Mouse (Mus musculus) thymus, adult 18-20 months (tissue): Measurements from ENCODE around the gene Map3k9.
A peak's percentile ranks its signal among the peaks of the same experiment; 100 is the strongest.

Experiments used
- DNase-seq, 2 experiments: peaks; one replicate each; pipeline ENCODE4 v3.0.0; 2022; ENCODE audit warnings: mixed read lengths in 2 of 2

Map3k9 gene

DNA sequence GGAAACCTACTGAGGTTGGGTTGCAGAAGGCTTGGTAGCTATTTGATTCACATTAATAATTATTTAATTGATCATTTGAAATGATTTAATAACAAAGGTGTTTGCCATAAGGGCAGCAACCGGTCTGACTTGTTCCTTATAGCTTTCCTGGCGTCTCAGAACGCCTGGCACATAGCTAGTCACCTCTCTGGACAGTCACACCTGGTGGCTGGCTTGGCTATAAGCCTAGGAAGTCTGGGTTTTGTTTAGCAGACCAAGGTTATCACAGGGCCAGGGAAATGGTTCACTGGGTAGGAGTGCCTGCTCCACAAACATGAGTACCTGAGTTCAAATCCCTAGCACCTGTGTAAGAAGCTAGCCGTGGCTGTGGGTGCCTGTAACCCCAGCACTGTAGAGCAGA lies 2.3 kb upstream of the Map3k9 start:
- no peak for DNase-seq

DNA sequence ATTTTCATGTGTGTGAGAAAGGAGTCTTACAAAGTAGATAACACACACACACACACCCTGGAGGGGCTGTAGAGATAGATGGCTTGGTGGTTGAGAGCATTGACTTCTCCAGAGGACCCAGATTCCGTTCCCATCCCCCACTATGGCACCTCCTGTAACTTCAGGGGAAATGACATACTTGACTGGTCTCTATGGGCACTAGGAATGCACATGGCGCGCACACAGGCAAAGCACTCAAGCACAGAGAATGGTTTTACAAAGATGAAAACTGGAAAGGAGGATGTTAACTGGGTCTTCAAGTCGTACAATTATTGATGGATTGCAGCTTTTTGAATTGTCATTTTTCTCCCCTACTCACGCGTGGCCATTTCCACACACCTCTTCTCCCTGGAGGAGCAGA lies 1.6 kb upstream of the Map3k9 start:
- no peak for DNase-seq

GRCm38 (mm10) chr12:81780271-81781093 lies 493 bp downstream of the Map3k9 start:
- peak; percentile 28 to 29 for DNase-seq

- DNase-seq, result peak in 1 of 2 experiments; percentile 23
These were observed 1.1 kb downstream of the Map3k9 start for GRCm38 (mm10) chr12:81779831-81780230.

DNA sequence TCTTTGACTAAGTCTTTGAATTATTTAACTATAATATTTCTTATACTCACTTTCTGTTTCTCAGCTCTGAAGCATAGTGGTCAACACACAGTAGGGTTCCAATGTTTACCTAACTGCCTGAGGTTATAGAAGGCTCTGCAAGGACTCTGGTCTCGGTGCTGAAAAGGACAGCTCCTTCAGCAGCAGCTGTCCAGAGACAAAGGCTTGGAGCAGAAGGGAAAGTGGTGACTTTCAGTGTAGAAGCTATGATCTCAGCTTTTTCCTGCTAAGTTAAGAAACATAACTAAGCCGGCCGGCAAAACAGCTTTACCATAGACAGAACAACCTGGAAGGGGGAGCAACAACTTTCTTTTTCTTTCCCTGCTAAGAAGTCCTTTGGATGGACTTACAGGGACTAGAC lies 4.8 kb downstream of the Map3k9 start:
- no peak for DNase-seq

- DNase-seq, result no peak
These were observed 5.3 kb downstream of the Map3k9 start for GRCm38 (mm10) chr12:81775641-81776040.

- no peak for DNase-seq
These were observed 6.8 kb downstream of the Map3k9 start for GRCm38 (mm10) chr12:81774186-81774585.

DNA sequence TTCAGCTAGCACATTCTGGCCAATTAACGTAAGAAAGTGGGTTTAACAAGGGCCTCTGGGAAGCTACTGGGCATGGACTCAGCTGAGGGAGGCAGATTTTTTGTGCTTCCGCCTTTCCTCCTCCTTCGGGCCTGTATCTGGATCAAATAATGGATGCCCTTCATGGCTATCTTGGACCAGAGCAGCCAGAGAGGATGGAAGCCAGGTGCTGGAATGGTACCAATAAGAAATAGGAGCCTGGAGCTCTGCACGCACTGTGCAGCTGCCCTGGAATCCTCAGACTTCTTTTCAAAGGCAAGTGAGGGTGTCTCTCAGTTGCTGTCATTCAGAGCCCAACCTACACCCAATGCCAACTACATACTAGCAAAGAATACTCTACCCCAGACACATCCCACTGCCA lies 11.5 kb downstream of the Map3k9 start:
- no peak for DNase-seq

GRCm38 (mm10) chr12:81765386-81765785 lies 15.6 kb downstream of the Map3k9 start:
- DNase-seq, result no peak

DNA sequence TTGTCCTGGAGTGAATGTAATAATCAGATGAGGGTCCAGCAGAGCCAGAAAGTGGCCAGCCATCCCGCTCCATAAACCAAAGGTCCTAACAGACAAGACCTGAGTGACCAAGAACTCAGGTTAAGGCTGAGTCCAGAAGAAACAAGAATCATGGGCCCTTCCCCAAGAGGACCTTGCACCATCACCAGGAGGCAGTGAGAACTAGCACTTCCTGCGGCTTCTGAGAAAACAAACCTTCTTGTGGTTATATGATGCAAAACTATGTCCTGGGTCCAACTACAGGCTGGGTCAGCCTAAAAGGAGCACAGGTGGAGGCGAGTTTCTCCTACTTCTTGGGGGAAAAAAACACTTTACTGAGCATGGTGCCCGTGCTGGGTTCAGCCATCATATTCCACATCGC lies 16.6 kb downstream of the Map3k9 start:
- DNase-seq, result no peak

GRCm38 (mm10) chr12:81754651-81755050 lies 26.3 kb downstream of the Map3k9 start:
- peak in 1 of 2 experiments; percentile 2 for DNase-seq

DNA sequence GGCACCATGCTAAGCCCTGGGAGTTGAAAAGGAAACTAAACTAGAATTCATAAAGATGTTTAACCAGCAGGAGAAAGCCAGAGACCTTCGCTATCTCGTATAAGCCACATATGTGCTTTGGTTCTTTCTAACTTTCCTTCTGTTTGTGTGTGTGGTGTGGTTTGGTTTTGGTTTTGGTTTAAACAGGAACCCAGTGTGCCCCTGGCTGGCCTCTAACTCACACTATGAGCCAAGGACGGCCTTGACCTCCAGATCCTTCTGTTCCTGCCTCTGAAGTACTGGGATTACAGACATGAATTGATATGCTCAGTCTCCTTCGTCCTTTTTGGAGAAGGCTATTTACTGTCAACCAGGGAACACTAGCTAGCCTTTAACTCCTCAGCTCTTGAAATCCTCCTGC lies 29.9 kb downstream of the Map3k9 start:
- DNase-seq, result no peak

GRCm38 (mm10) chr12:81748918-81749317 lies 32.1 kb downstream of the Map3k9 start:
- DNase-seq, result no peak

- DNase-seq, result no peak
These were observed 32.9 kb downstream of the Map3k9 start for GRCm38 (mm10) chr12:81748021-81748576.

DNA sequence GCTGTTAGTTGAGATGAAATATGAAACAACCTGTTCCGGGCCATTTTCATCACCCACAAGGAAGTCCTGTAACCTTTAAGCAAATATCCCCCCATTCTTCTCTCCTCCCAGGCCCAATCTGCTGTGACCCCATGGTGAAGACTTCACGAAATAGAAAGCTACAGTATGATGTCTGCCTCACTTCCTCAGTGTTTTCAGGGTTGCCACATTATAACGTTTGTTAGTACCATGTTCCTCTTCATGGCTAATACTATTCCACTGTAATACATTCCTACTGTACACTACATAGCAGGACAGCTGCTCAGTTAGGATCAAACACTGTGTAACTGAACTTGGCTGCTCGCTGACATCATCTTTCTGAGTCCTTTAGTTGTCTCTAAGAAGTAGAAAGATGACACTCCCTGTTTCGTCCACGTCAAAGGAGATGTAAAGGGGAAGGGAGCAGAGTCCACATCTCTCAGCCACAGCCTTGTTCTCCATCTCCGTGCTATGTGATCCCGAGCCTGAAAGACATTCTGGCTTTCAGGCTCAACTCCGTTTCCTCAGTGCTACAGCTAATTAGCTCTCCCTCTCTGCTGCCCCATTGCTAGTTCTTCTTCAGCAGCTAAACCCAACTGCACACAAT lies 34.5 kb downstream of the Map3k9 start:
- DNase-seq, result no peak

GRCm38 (mm10) chr12:81735246-81736070 lies 45.5 kb downstream of the Map3k9 start:
- DNase-seq, result no peak

DNA sequence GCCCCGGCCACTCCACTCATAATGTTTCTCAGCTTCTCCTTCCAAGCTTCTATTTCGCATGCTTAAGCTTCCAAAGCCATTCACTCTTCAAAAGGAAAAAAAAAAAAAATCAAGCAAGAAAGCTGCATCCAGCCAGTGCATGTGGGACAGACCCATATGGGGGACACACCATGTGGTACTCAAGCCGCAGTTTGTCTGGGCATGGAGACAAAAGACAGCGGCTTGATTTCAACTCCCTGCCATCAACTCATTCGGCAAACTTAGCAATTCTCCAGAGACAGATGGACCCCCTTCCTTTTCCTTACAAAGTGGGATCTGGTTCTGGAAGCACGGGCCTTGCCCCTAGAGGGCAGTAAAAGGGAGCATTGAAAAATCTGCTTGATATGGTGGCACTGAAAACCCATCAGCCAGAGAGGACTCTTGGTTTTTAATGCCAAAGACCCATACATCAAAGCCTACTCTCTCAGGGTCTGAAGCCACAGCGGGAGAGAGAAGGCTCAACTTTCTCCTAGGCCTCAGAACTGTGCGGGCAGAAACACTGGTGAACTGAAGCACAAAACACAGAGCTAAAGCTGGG lies 54.6 kb downstream of the Map3k9 start:
- DNase-seq, result no peak

DNA sequence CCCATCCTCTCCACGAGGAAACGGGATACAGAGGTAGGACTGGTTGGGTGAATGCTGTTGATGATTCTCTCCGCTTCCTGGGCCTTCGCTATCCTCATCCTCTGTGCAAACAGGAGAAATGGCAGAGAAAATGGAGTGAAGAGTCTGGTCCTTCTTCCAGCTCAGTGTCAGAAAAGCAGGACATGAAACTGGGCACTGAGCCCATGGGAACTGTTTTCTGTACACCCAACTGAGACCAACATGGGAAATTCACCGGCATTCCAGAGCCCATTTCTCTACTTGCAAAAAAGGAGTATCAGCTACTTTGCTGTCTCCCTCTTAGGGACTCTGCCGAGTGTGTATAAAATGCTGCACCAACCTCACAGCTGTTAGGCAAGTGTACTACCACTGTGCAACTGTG lies 56.2 kb downstream of the Map3k9 start:
- no peak for DNase-seq

GRCm38 (mm10) chr12:81723375-81723774 lies 57.6 kb downstream of the Map3k9 start:
- no peak for DNase-seq

GRCm38 (mm10) chr12:81719715-81720114 lies 61.3 kb downstream of the Map3k9 start:
- no peak for DNase-seq

GRCm38 (mm10) chr12:81719161-81719560 lies 61.8 kb downstream of the Map3k9 start:
- no peak for DNase-seq

DNA sequence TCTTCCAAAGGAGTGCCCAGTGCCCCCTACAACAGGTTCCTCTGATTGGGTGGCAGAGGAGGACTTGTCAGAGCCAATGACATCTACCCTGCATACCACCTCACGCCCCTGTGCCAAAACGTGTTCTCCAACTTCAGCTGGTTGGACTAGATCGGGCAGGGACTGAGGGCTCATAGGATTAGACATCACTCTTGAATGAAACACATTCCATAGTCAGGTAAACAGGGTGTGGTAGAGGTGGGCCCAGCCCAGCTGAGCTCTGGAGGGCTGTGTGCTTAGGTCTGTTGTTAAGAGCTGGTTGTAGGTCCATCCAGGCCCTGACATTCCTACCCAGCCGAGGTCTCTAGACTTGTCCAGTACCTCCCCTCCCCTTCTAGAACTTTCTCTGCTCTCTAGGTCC lies 68.4 kb downstream of the Map3k9 start:
- DNase-seq, result no peak

DNA sequence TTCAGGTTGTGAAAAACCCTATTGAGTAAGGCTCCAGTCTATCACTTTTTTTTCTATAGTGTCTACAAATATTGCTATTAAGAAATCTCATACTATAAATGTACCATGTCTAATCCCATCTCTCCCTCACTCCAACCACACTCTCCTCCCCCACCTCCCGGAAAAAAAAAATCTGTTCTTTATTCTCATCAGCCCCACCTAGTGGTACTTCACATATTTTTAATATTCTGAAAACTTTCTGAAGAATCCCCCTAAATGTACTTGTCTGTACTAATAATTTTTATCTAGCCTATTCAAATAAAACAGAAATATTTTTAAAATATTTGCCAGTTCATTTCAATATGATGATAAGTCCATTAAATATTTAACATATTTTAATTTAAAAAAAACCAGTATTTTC lies 78.1 kb downstream of the Map3k9 start:
- DNase-seq, result no peak
